Mouse (Mus musculus) MEL (cell line): ENCODE measurements at regions not wholly inside any gene's neighbourhood (a gene's known extent, or its start where the extent isn't known, plus 50 kb on each side); places are given as distances from the start of the nearest gene placed in this dataset.
A peak's percentile ranks its signal among the peaks of the same experiment; 100 is the strongest.

Experiments used
- DNase-seq: peaks from one replicate; pipeline ENCODE4 v3.0.0; 2011; ENCODE audit warnings: low read depth, low spot score
- H3K27ac ChIP-seq: 2 replicates; pipeline ENCODE4 v1.5.1; 2012; ENCODE audit warnings: low read depth, mild to moderate bottlenecking, control low read depth, low read length, moderate library complexity; ENCODE audit not compliant: control insufficient read depth
- H3K27me3 ChIP-seq, 2 experiments: fragments of 150-350 bp in 1 of 2; sonication (generic) in 1 of 2; 2 replicates each; pipeline ENCODE4 v1.6.1; 2012; ENCODE audit warnings: low read length in 2 of 2, mild to moderate bottlenecking in 2 of 2, improper control_type of control experiment in 1 of 2, moderate library complexity in 1 of 2; ENCODE audit not compliant: insufficient read depth in 2 of 2, control insufficient read depth in 1 of 2
- H3K36me3 ChIP-seq, 2 experiments: 2 replicates each; pipeline ENCODE4 v1.6.1; 2012 to 2014; ENCODE audit warnings: low read length in 2 of 2, improper control_type of control experiment in 1 of 2, inconsistent platforms in 1 of 2, mild to moderate bottlenecking in 1 of 2; ENCODE audit not compliant: insufficient read depth in 2 of 2, control insufficient read depth in 1 of 2
- H3K4me1 ChIP-seq, 2 experiments: fragments of 150-350 bp in 1 of 2; sonication (generic) in 1 of 2; 2 replicates each; pipeline ENCODE4 v1.6.1; 2012; ENCODE audit warnings: low read length in 2 of 2, improper control_type of control experiment in 1 of 2, mild to moderate bottlenecking in 1 of 2; ENCODE audit not compliant: insufficient read depth in 2 of 2, control insufficient read depth in 1 of 2
- H3K4me3 ChIP-seq, 2 experiments: fragments of 150-350 bp in 1 of 2; sonication (generic) in 1 of 2; 2 replicates each; pipeline ENCODE4 v1.5.1; 2012; ENCODE audit warnings: low read depth in 2 of 2, low read length in 2 of 2, mild to moderate bottlenecking in 2 of 2, moderate library complexity in 2 of 2, control low read depth in 1 of 2, improper control_type of control experiment in 1 of 2; ENCODE audit not compliant: control insufficient read depth in 1 of 2, insufficient read depth in 1 of 2
- H3K79me2 ChIP-seq: 2 replicates; pipeline ENCODE4 v1.6.1; 2012; ENCODE audit warnings: mild to moderate bottlenecking, low read length, moderate library complexity; ENCODE audit not compliant: control insufficient read depth, poor library complexity, insufficient read depth
- H3K9ac ChIP-seq: 2 replicates; pipeline ENCODE4 v1.6.1; 2012; ENCODE audit warnings: low read depth, mild to moderate bottlenecking, control low read depth, low read length, moderate library complexity; ENCODE audit not compliant: control insufficient read depth, poor library complexity, severe bottlenecking
- H3K9me3 ChIP-seq: fragments of 150-350 bp; sonication (generic); replicated peaks from 2 replicates; pipeline ENCODE4 v1.6.1; 2012; ENCODE audit warnings: mild to moderate bottlenecking, low read length, improper control_type of control experiment, moderate library complexity; ENCODE audit not compliant: insufficient read depth
- CHD1 ChIP-seq: IDR thresholded peaks from 2 replicates; pipeline ENCODE4 v1.6.1; 2012; ENCODE audit warnings: low read depth, mild to moderate bottlenecking, inconsistent platforms, low read length, improper control_type of control experiment
- CTCF ChIP-seq, 3 experiments: IDR thresholded peaks in 2 of 3; conservative IDR thresholded peaks in 1 of 3; 2 replicates each; pipeline ENCODE4 v1.5.1; 2011 to 2012; ENCODE audit warnings: low read length in 3 of 3, low read depth in 2 of 3, mild to moderate bottlenecking in 2 of 3, improper control_type of control experiment in 1 of 3, inconsistent platforms in 1 of 3, mixed read lengths in 1 of 3, moderate library complexity in 1 of 3; ENCODE audit not compliant: control insufficient read depth in 1 of 3, insufficient read depth in 1 of 3, poor library complexity in 1 of 3, severe bottlenecking in 1 of 3
- ELF1 ChIP-seq: IDR thresholded peaks from 2 replicates; pipeline ENCODE4 v1.6.1; 2014; ENCODE audit warnings: low read depth, mild to moderate bottlenecking, inconsistent platforms, low read length, improper control_type of control experiment, moderate library complexity
- EP300 ChIP-seq, 2 experiments: IDR thresholded peaks; 2 replicates each; pipeline ENCODE4 v1.6.1; 2011; ENCODE audit warnings: improper control_type of control experiment in 2 of 2, low read length in 2 of 2, low read depth in 1 of 2, mild to moderate bottlenecking in 1 of 2
- GABPA ChIP-seq: IDR thresholded peaks from 2 replicates; pipeline ENCODE4 v1.6.1; 2012; ENCODE audit warnings: low read depth, mild to moderate bottlenecking, inconsistent platforms, low read length, improper control_type of control experiment, moderate library complexity
- HCFC1 ChIP-seq: IDR thresholded peaks from 2 replicates; pipeline ENCODE4 v1.6.1; 2012; ENCODE audit warnings: low read depth, mild to moderate bottlenecking, inconsistent platforms, low read length, improper control_type of control experiment, moderate library complexity
- KAT2A ChIP-seq: conservative IDR thresholded peaks from 2 replicates; pipeline ENCODE4 v1.6.1; 2012; ENCODE audit warnings: low read depth, low read length, improper control_type of control experiment, inconsistent platforms
- MAFK ChIP-seq: IDR thresholded peaks from 2 replicates; pipeline ENCODE4 v1.6.1; 2011; ENCODE audit warnings: low read depth, mild to moderate bottlenecking, low read length, improper control_type of control experiment, borderline replicate concordance
- MAX ChIP-seq: IDR thresholded peaks from 2 replicates; pipeline ENCODE4 v1.6.1; 2011; ENCODE audit warnings: low read length, improper control_type of control experiment
- MAZ ChIP-seq: IDR thresholded peaks from 2 replicates; pipeline ENCODE4 v1.6.1; 2012; ENCODE audit warnings: low read depth, mild to moderate bottlenecking, inconsistent platforms, low read length, improper control_type of control experiment
- NELFE ChIP-seq: IDR thresholded peaks from 2 replicates; pipeline ENCODE4 v1.6.1; 2011; ENCODE audit warnings: low read depth, low read length, improper control_type of control experiment
- RAD21 ChIP-seq: IDR thresholded peaks from 2 replicates; pipeline ENCODE4 v1.6.1; 2011; ENCODE audit warnings: mild to moderate bottlenecking, low read depth, low read length, improper control_type of control experiment
- SMC3 ChIP-seq: IDR thresholded peaks from 2 replicates; pipeline ENCODE4 v1.6.1; 2011; ENCODE audit warnings: low read depth, low read length, improper control_type of control experiment
- TAL1 ChIP-seq: IDR thresholded peaks from 2 replicates; pipeline ENCODE4 v1.6.1; 2012; ENCODE audit warnings: mild to moderate bottlenecking, inconsistent platforms, low read length, moderate library complexity, mixed read lengths
- USF1 ChIP-seq: IDR thresholded peaks from 2 replicates; pipeline ENCODE4 v1.6.1; 2014; ENCODE audit warnings: low read depth, mild to moderate bottlenecking, inconsistent platforms, low read length, improper control_type of control experiment, moderate library complexity
- USF2 ChIP-seq, 2 experiments: IDR thresholded peaks; 2 replicates each; pipeline ENCODE4 v1.6.1; 2011 to 2012; ENCODE audit warnings: improper control_type of control experiment in 2 of 2, low read length in 2 of 2, borderline replicate concordance in 1 of 2, inconsistent platforms in 1 of 2, low read depth in 1 of 2, mild to moderate bottlenecking in 1 of 2; ENCODE audit not compliant: insufficient read depth in 1 of 2
- ZC3H11A ChIP-seq: IDR thresholded peaks from 2 replicates; pipeline ENCODE4 v1.6.1; 2012; ENCODE audit warnings: low read depth, mild to moderate bottlenecking, inconsistent platforms, low read length, improper control_type of control experiment
- ZNF384 ChIP-seq: IDR thresholded peaks from 2 replicates; pipeline ENCODE4 v1.6.1; 2012; ENCODE audit warnings: low read depth, mild to moderate bottlenecking, inconsistent platforms, low read length, improper control_type of control experiment

- H3K9me3 ChIP-seq = no peaks in the 10 kb centered on the region
- H3K4me3 ChIP-seq = no peak overlapping the region
- TF ChIP-seq EP300 (IDR thresholded peaks at IDR 0.05; ENCODE audit: low read depth in 1 of 2, low read length in 2 of 2) (no peak), GABPA (no peak), USF2 (IDR thresholded peaks at IDR 0.05; ENCODE audit: borderline replicate concordance in 1 of 2, insufficient read depth in 1 of 2, low read depth in 1 of 2, low read length in 2 of 2) (no peak), HCFC1 (no peak), TAL1 (no peak), NELFE (no peak), MAZ (no peak), CHD1 (no peak), ZC3H11A (no peak), MAX (no peak), KAT2A (no peak), USF1 (no peak), ELF1 (no peak), ZNF384 (no peak)
- no peak overlapping the region for H3K9ac ChIP-seq
- no peaks in the 10 kb centered on the region for H3K4me1 ChIP-seq
- H3K27me3 ChIP-seq = no peaks in the 10 kb centered on the region
- DNase-seq = no peak
- no peaks in the 10 kb centered on the region for H3K79me2 ChIP-seq
- H3K27ac ChIP-seq = no peak overlapping the region
- no peaks in the 10 kb centered on the region for H3K36me3 ChIP-seq
Measured at GRCm38 (mm10) chr9:79044344-79044743, 429.0 kb downstream of the Cd109 start.

- no peak overlapping the region for H3K4me3 ChIP-seq
- H3K9me3 ChIP-seq = no peaks in the 10 kb centered on the region
- no peaks in the 10 kb centered on the region for H3K36me3 ChIP-seq
- no peak overlapping the region for H3K9ac ChIP-seq
- H3K4me1 ChIP-seq = no peaks in the 10 kb centered on the region
- H3K79me2 ChIP-seq = no peaks in the 10 kb centered on the region
- peak; percentile 25 for TF ChIP-seq RAD21
- TF ChIP-seq CTCF (IDR thresholded peaks at IDR 0.05 in 2 of 3, conservative IDR thresholded peaks at IDR 0.05 in 1 of 3; ENCODE audit: control insufficient read depth in 1 of 3, insufficient read depth in 1 of 3, low read depth in 2 of 3, low read length in 3 of 3, poor library complexity in 1 of 3, severe bottlenecking in 1 of 3) = peak in 1 of 3 experiments; percentile 34; a peak in 3 of 6 replicates
- no peak for TF ChIP-seq MAFK
- peak; percentile 48 for TF ChIP-seq SMC3
- peak; percentile 18 for DNase-seq
- no peaks in the 10 kb centered on the region for H3K27me3 ChIP-seq
- no peak overlapping the region for H3K27ac ChIP-seq
Measured at GRCm38 (mm10) chr9:79045314-79045713, 430.0 kb downstream of the Cd109 start.
